In the genomic region with DNA sequence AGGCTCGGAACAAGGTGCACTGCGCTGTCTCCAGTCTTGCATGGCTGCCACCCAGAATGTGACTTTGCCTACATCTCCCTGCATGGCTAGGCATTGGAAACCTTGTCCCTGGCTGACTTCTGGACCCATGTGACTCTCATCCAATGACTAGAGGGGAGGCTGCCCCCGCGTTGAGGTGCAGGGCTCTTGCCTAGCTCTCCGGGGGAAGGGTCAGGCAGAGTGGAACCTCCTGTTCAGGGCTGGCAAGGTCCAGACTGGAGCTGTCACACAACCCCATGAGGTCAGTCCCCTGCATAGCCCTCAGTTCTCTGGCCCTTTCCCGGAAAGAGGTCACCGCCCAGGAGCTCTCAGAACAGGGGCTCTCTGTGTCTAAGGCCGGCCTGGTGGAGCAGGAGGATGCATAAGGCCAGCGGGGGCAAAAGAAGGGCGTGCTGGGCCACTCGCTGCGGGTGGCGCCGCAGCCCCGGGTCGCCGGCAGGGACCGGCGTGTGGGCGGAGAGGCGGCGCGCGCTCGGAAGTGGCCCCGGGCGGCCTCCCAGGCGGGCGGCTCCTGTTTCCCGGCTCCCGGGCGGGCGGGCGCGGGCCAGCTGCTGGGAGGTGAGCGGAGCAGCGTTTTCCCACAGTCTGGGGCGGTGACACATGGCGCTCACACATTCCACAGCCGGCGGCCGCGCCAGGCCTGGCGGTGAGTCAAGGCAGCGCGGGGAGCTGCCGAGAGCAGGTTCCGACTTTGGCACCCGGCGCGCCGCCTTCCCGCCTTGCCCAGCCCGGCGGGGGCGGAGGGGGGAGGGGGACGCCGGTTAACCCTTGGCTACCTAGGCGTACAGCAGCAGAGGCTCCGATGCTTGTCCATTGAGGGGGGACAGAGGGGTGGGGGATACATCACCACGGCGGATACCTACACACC, we compare ENCODE assay signal across 8 mouse cellular contexts. TPM values are rescaled to one million over a fixed set of nuclear protein-coding genes. Genes with fewer than 3 reads are reported as not detected.
DNase-seq lines count a peak whose midpoint lies in the region; ATAC-seq and TF ChIP-seq lines count a peak whose summit lies in the region.

No protein-coding gene starts in this region.

- TF ChIP-seq POLR2A in cerebellum, adult 2 months (IDR thresholded peaks at IDR 0.05; ENCODE audit: borderline replicate concordance, insufficient read depth, low read length) = peak; percentile 21; the same call in 1 of the 2 replicates

- peaks cover 16 to 19% of the 10 kb centered on the region in 2 experiments for H3K4me1 ChIP-seq in ES-E14 (ENCODE audit: control insufficient read depth in 2 of 2, insufficient read depth in 2 of 2, low read length in 2 of 2, poor library complexity in 1 of 2)
- peaks cover 6% of the 10 kb centered on the region for H3K4me1 ChIP-seq in cerebellum, adult 2 months (ENCODE audit: control insufficient read depth, insufficient read depth, low read length)

- H3K4me3 ChIP-seq in ES-E14 (ENCODE audit: insufficient read depth in 1 of 2, low read depth in 1 of 2, low read length in 2 of 2, poor library complexity in 1 of 2, severe bottlenecking in 1 of 2) = peak overlapping the region; percentile 51 to 69
- H3K4me3 ChIP-seq in cerebellum, adult 2 months (replicated peaks; ENCODE audit: insufficient read depth, low read depth, low read length) = peak overlapping the region; percentile 45

- peak overlapping the region; percentile 56 for H3K9ac ChIP-seq in ES-E14 (ENCODE audit: insufficient read depth, low read depth, low read length, poor library complexity, severe bottlenecking)

- H3K27me3 ChIP-seq in cerebellum, adult 2 months (ENCODE audit: control insufficient read depth, insufficient read depth, low read length) = no peaks in the 10 kb centered on the region

- under 1% methylated on average over 58 of the region's 62 CpGs for WGBS in cerebellum, adult 2 months

- H3K36me3 ChIP-seq in ES-E14 (ENCODE audit: control insufficient read depth, insufficient read depth, low read length, poor library complexity, severe bottlenecking) = no peaks in the 10 kb centered on the region

- H3K27ac ChIP-seq in ES-E14 (ENCODE audit: insufficient read depth, low read depth, low read length, poor library complexity, severe bottlenecking) = no peak overlapping the region
- peak overlapping the region; percentile 24 for H3K27ac ChIP-seq in cerebellum, adult 2 months (ENCODE audit: insufficient read depth, low read length)

- H3K9me3 ChIP-seq in ES-E14 (ENCODE audit: control insufficient read depth, insufficient read depth, low read depth, low read length) = no peaks in the 10 kb centered on the region

- in situ Hi-C loops in ES-E14 (cut with MboI; ENCODE audit: low sequenced_read_pairs in 2 of 2, unreplicated experiment in 2 of 2) = no loop called here

- DNase-seq in ES-E14 (ENCODE audit: low read depth, low spot score) = peak; percentile 73
- peak; percentile 83 to 84 for DNase-seq in cerebellum, adult 2 months
- peak; percentile 78 to 80 for DNase-seq in layer of hippocampus, postnatal 14 days (ENCODE audit: low spot score in 2 of 2)
- peak; percentile 95 for DNase-seq in lung, postnatal 10 days
- peak; percentile 96 for DNase-seq in retina, postnatal 1 day
- peak; percentile 80 to 88 for DNase-seq in urinary bladder, adult 18-20 months (ENCODE audit: low spot score in 2 of 2)

- TF ChIP-seq CTCF in cerebellum, adult 2 months (IDR thresholded peaks at IDR 0.05; ENCODE audit: borderline replicate concordance, insufficient read depth, low read depth, low read length) = no peak

- ATAC-seq in frontal cortex, adult (ENCODE audit: low TSS enrichment) = peak; percentile 86
- ATAC-seq in hematopoietic stem cell, adult 5-6 weeks (replicated peaks in 1 of 2; ENCODE audit: insufficient read depth in 1 of 2, low FRiP score in 2 of 2, low TSS enrichment in 1 of 2, low read depth in 1 of 2, poor library complexity in 2 of 2, severe bottlenecking in 2 of 2) = peak; percentile 55 to 63; a peak in 3 of 4 replicates

TF ChIP-seq in ES-E14, 5 proteins besides CTCF, POLR2A, EP300 and RAD21:
- TF ChIP-seq HCFC1 (IDR thresholded peaks at IDR 0.05; ENCODE audit: borderline replicate concordance, insufficient read depth, low read length) (0 out of 2 replicates have a peak, but pooled peaks have one; percentile 28), ZC3H11A (IDR thresholded peaks at IDR 0.05; ENCODE audit: borderline replicate concordance, low read depth, low read length) (no peak), CHD2 (IDR thresholded peaks at IDR 0.05; ENCODE audit: low read depth, low read length) (no peak)

RNA-seq across cellular contexts. Expression of gene Hes1, which starts 55.5 kb away (rescaled TPM):
- 17.5 and 19.3 TPM in 2 replicates for total RNA-seq in ES-E14 (2012; rRNA removed)
- polyA plus RNA-seq in cerebellum, adult 2 months (2012; rRNA removed) = 22.4 and 24.5 TPM in 2 replicates
- total RNA-seq in hematopoietic stem cell, adult 5-6 weeks (2017) = 14.6 and 37.9 TPM in 2 replicates
- total RNA-seq in layer of hippocampus, postnatal 14 days (2021) = 10 to 100 TPM; 12.8 to 18.6 TPM
